Mouse (Mus musculus) heart, postnatal 36 days (tissue): Measurements from ENCODE around the gene Tunar. TPM values are rescaled to one million over a fixed set of nuclear protein-coding genes. Genes with fewer than 3 reads are reported as not detected.
A peak's percentile ranks its signal among the peaks of the same experiment; 100 is the strongest.

ENCODE experiments used
- DNase-seq, 2 experiments: peaks; one replicate each; pipeline ENCODE4 v3.0.0; 2021 to 2022
- intact Hi-C: fragments of 180-260 bp; cut with DNase I; formaldehyde crosslinking; loops from one replicate; pipeline ENCODE4 v1.15.1; 2025
- total RNA-seq, 2 experiments: library from RNA; stranded (reverse); gene quantifications; 2 replicates each; pipeline ENCODE4 v1.2.3; 2021

Tunar gene
- total RNA-seq: not detected

- no peak for DNase-seq
- intact Hi-C loops: no loop called here
Measured at GRCm38 (mm10) chr12:105333570-105333969, at the start of gene Tunar. Tunar (plus strand) TSS chr12:105333870.

- no peak for DNase-seq
- intact Hi-C loops: no loop called here
Measured at GRCm38 (mm10) chr12:105312571-105313035, 21.1 kb upstream of the Tunar start.

- intact Hi-C loops: no loop called here
- DNase-seq: no peak
Measured at GRCm38 (mm10) chr12:105314328-105314727, 19.3 kb upstream of the Tunar start.

- intact Hi-C loops: no loop called here
- DNase-seq: peak; percentile 3 to 8
Measured at GRCm38 (mm10) chr12:105322160-105322559, 11.5 kb upstream of the Tunar start.

- intact Hi-C loops: no loop called here
- no peak for DNase-seq
Measured at GRCm38 (mm10) chr12:105327051-105327450, 6.6 kb upstream of the Tunar start.

GRCm38 (mm10) chr12:105328396-105328795 lies 5.3 kb upstream of the Tunar start:
- intact Hi-C loops: no loop called here

GRCm38 (mm10) chr12:105336094-105336420 lies 2.4 kb downstream of the Tunar start:
- DNase-seq: no peak
- intact Hi-C loops: no loop called here

More at GRCm38 (mm10) chr12:105328396-105328795, 5.3 kb upstream of the Tunar start:
- no peak for DNase-seq

- intact Hi-C loops: no loop called here
- no peak for DNase-seq
Measured at GRCm38 (mm10) chr12:105336421-105337289, 3.0 kb downstream of the Tunar start.

- no peak for DNase-seq
- intact Hi-C loops: no loop called here
Measured at GRCm38 (mm10) chr12:105337290-105338005, 3.8 kb downstream of the Tunar start.

GRCm38 (mm10) chr12:105338256-105338977 lies 4.7 kb downstream of the Tunar start:
- intact Hi-C loops: no loop called here
- DNase-seq: no peak

- intact Hi-C loops: no loop called here
- DNase-seq: no peak
Measured at GRCm38 (mm10) chr12:105341523-105341922, 7.9 kb downstream of the Tunar start.

- no peak for DNase-seq
- intact Hi-C loops: no loop called here
Measured at GRCm38 (mm10) chr12:105344460-105344859, 10.8 kb downstream of the Tunar start.

- intact Hi-C loops: no loop called here
Measured at GRCm38 (mm10) chr12:105346861-105347260, 13.2 kb downstream of the Tunar start.

GRCm38 (mm10) chr12:105347261-105347660 lies 13.6 kb downstream of the Tunar start:
- no peak for DNase-seq
- intact Hi-C loops: no loop called here

More at GRCm38 (mm10) chr12:105346861-105347260, 13.2 kb downstream of the Tunar start:
- DNase-seq: no peak

- DNase-seq: peak in 1 of 2 experiments; percentile 7
- intact Hi-C loops: no loop called here
Measured at GRCm38 (mm10) chr12:105354266-105354665, 20.6 kb downstream of the Tunar start.

GRCm38 (mm10) chr12:105354772-105355171 lies 21.1 kb downstream of the Tunar start:
- intact Hi-C loops: no loop called here

GRCm38 (mm10) chr12:105356781-105357180 lies 23.1 kb downstream of the Tunar start:
- intact Hi-C loops: no loop called here
- DNase-seq: no peak

More at GRCm38 (mm10) chr12:105354772-105355171, 21.1 kb downstream of the Tunar start:
- DNase-seq: no peak

GRCm38 (mm10) chr12:105363648-105364047 lies 30.0 kb downstream of the Tunar start:
- DNase-seq: no peak
- intact Hi-C loops: no loop called here

- intact Hi-C loops: no loop called here
- no peak for DNase-seq
Measured at GRCm38 (mm10) chr12:105374564-105374963, 40.9 kb downstream of the Tunar start.

GRCm38 (mm10) chr12:105376976-105377375 lies 43.3 kb downstream of the Tunar start:
- DNase-seq: peak; percentile 4 to 5

GRCm38 (mm10) chr12:105382733-105383132 lies 49.1 kb downstream of the Tunar start:
- DNase-seq: no peak
- intact Hi-C loops: no loop called here

More at GRCm38 (mm10) chr12:105376976-105377375, 43.3 kb downstream of the Tunar start:
- intact Hi-C loops: no loop called here
